Mouse (Mus musculus): ENCODE results near the gene Serpini2. TPM values are rescaled to one million over a fixed set of nuclear protein-coding genes. Genes with fewer than 3 reads are reported as not detected.

The Serpini2 gene
- polyA plus RNA-seq, 1 experiment from 2014 or later, result not detected

- ATAC-seq (ENCODE audit: insufficient number of reproducible peaks, insufficient read depth, low FRiP score, low read depth), result no peak
- WGBS, result 87% methylated on average over 2 of the region's 2 CpGs
- Histone ChIP-seq H3K36me3 (ENCODE audit: control insufficient read depth, insufficient read depth, low read length) (no peaks in the 10 kb centered on the region), H3K9me3 (ENCODE audit: control insufficient read depth, low read depth, low read length) (no peaks in the 10 kb centered on the region), H3K4me3 (ENCODE audit: low read depth, low read length) (no peak overlapping the region), H3K27me3 (ENCODE audit: control insufficient read depth, insufficient read depth, low read length) (no peaks in the 10 kb centered on the region), H3K4me1 (ENCODE audit: control insufficient read depth, insufficient read depth, low read length) (no peaks in the 10 kb centered on the region), H3K9ac (replicated peaks; ENCODE audit: low read depth, low read length) (no peak overlapping the region), H3K27ac (ENCODE audit: low read length) (no peak overlapping the region), H3K4me2 (replicated peaks; ENCODE audit: low read depth, low read length) (no peak overlapping the region)
These were observed 23.4 kb upstream of the Serpini2 start for GRCm38 (mm10) chr3:75293243-75293642.

DNA sequence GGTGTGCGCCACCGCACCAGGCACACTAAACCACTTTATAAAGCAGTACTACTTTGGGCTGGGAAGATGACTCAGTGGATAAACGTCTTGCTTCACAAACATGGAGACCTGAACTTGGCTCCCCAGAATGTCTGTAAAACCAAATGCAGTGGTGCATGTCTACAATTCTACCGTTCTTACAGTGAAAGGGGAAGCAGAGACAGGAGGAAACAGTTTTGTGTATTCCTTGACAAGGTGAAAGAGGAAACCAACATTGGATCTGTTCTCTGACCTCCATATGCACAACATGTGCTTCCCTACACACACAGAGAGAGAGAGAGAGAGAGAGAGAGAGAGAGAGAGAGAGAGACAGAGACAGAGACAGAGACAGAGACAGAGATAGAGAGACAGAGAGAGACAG, 7.6 kb upstream of the Serpini2 start:
- Histone ChIP-seq H3K27me3 (ENCODE audit: control insufficient read depth, insufficient read depth, low read length) (no peaks in the 10 kb centered on the region), H3K9me3 (ENCODE audit: control insufficient read depth, low read depth, low read length) (no peaks in the 10 kb centered on the region), H3K4me1 (ENCODE audit: control insufficient read depth, insufficient read depth, low read length) (no peaks in the 10 kb centered on the region), H3K9ac (replicated peaks; ENCODE audit: low read depth, low read length) (no peak overlapping the region), H3K4me3 (ENCODE audit: low read depth, low read length) (no peak overlapping the region), H3K27ac (ENCODE audit: low read length) (no peak overlapping the region), H3K36me3 (ENCODE audit: control insufficient read depth, insufficient read depth, low read length) (no peaks in the 10 kb centered on the region), H3K4me2 (replicated peaks; ENCODE audit: low read depth, low read length) (no peak overlapping the region)
- no peak for ATAC-seq (ENCODE audit: insufficient number of reproducible peaks, insufficient read depth, low FRiP score, low read depth)
- WGBS, result 83% methylated on average over 4 of the region's 4 CpGs

- no peak overlapping the region for H3K9ac ChIP-seq (replicated peaks; ENCODE audit: low read depth, low read length)
- ATAC-seq (ENCODE audit: insufficient number of reproducible peaks, insufficient read depth, low FRiP score, low read depth), result no peak
- WGBS, result 81% methylated on average over 3 of the region's 3 CpGs
- no peaks in the 10 kb centered on the region for H3K4me1 ChIP-seq (ENCODE audit: control insufficient read depth, insufficient read depth, low read length)
- H3K4me3 ChIP-seq (ENCODE audit: low read depth, low read length), result no peak overlapping the region
- H3K27ac ChIP-seq (ENCODE audit: low read length), result no peak overlapping the region
- H3K9me3 ChIP-seq (ENCODE audit: control insufficient read depth, low read depth, low read length), result no peaks in the 10 kb centered on the region
- H3K4me2 ChIP-seq (replicated peaks; ENCODE audit: low read depth, low read length), result no peak overlapping the region
- H3K27me3 ChIP-seq (ENCODE audit: control insufficient read depth, insufficient read depth, low read length), result no peaks in the 10 kb centered on the region
- no peaks in the 10 kb centered on the region for H3K36me3 ChIP-seq (ENCODE audit: control insufficient read depth, insufficient read depth, low read length)
These were observed 6.6 kb upstream of the Serpini2 start for GRCm38 (mm10) chr3:75276522-75276921.

GRCm38 (mm10) chr3:75275127-75275526, 5.2 kb upstream of the Serpini2 start:
- no peak for ATAC-seq (ENCODE audit: insufficient number of reproducible peaks, insufficient read depth, low FRiP score, low read depth)

GRCm38 (mm10) chr3:75259356-75259755, 10.5 kb downstream of the Serpini2 start:
- H3K4me2 ChIP-seq (replicated peaks; ENCODE audit: low read depth, low read length), result no peak overlapping the region
- ATAC-seq (ENCODE audit: insufficient number of reproducible peaks, insufficient read depth, low FRiP score, low read depth), result no peak
- no peaks in the 10 kb centered on the region for H3K9me3 ChIP-seq (ENCODE audit: control insufficient read depth, low read depth, low read length)
- no peaks in the 10 kb centered on the region for H3K27me3 ChIP-seq (ENCODE audit: control insufficient read depth, insufficient read depth, low read length)
- no peak overlapping the region for H3K9ac ChIP-seq (replicated peaks; ENCODE audit: low read depth, low read length)
- H3K27ac ChIP-seq (ENCODE audit: low read length), result no peak overlapping the region
- no peak overlapping the region for H3K4me3 ChIP-seq (ENCODE audit: low read depth, low read length)
- H3K4me1 ChIP-seq (ENCODE audit: control insufficient read depth, insufficient read depth, low read length), result no peaks in the 10 kb centered on the region
- no peaks in the 10 kb centered on the region for H3K36me3 ChIP-seq (ENCODE audit: control insufficient read depth, insufficient read depth, low read length)

More at GRCm38 (mm10) chr3:75275127-75275526, 5.2 kb upstream of the Serpini2 start:
- H3K27ac ChIP-seq (ENCODE audit: low read length), result no peak overlapping the region
- no peaks in the 10 kb centered on the region for H3K9me3 ChIP-seq (ENCODE audit: control insufficient read depth, low read depth, low read length)
- no peaks in the 10 kb centered on the region for H3K27me3 ChIP-seq (ENCODE audit: control insufficient read depth, insufficient read depth, low read length)
- no peak overlapping the region for H3K4me3 ChIP-seq (ENCODE audit: low read depth, low read length)
- no peak overlapping the region for H3K4me2 ChIP-seq (replicated peaks; ENCODE audit: low read depth, low read length)
- no peaks in the 10 kb centered on the region for H3K36me3 ChIP-seq (ENCODE audit: control insufficient read depth, insufficient read depth, low read length)
- no peaks in the 10 kb centered on the region for H3K4me1 ChIP-seq (ENCODE audit: control insufficient read depth, insufficient read depth, low read length)
- no peak overlapping the region for H3K9ac ChIP-seq (replicated peaks; ENCODE audit: low read depth, low read length)

GRCm38 (mm10) chr3:75219694-75220093, 50.2 kb downstream of the Serpini2 start:
- no peaks in the 10 kb centered on the region for H3K36me3 ChIP-seq (ENCODE audit: control insufficient read depth, insufficient read depth, low read length)
- no peaks in the 10 kb centered on the region for H3K4me1 ChIP-seq (ENCODE audit: control insufficient read depth, insufficient read depth, low read length)
- WGBS, result 73% methylated on average over 3 of the region's 3 CpGs
- no peak overlapping the region for H3K9ac ChIP-seq (replicated peaks; ENCODE audit: low read depth, low read length)
- H3K9me3 ChIP-seq (ENCODE audit: control insufficient read depth, low read depth, low read length), result no peaks in the 10 kb centered on the region
- no peaks in the 10 kb centered on the region for H3K27me3 ChIP-seq (ENCODE audit: control insufficient read depth, insufficient read depth, low read length)
- no peak for ATAC-seq (ENCODE audit: insufficient number of reproducible peaks, insufficient read depth, low FRiP score, low read depth)
- H3K4me3 ChIP-seq (ENCODE audit: low read depth, low read length), result no peak overlapping the region
- no peak overlapping the region for H3K4me2 ChIP-seq (replicated peaks; ENCODE audit: low read depth, low read length)
- no peak overlapping the region for H3K27ac ChIP-seq (ENCODE audit: low read length)

DNA sequence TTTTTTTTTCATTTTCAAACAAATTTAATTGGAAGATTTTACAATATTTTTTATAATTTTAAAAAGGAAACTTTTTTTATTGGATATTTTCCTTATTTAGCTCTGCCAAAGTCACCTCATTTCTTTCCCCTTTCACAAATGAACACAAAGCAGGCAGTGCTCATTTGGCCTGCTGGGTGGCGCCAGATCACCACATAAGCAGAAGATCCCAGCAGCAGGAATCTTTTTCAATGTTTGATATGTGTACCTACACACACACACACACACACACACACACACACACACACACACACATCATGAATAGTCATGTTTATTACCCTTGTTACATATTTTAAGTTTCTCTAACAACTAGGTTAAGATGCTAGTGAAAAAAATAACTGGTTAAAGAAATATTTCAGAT, 50.7 kb downstream of the Serpini2 start:
- no peaks in the 10 kb centered on the region for H3K27me3 ChIP-seq (ENCODE audit: control insufficient read depth, insufficient read depth, low read length)
- WGBS, result 6% methylated on average over 1 of the region's 1 CpGs
- no peak overlapping the region for H3K9ac ChIP-seq (replicated peaks; ENCODE audit: low read depth, low read length)
- no peak overlapping the region for H3K4me3 ChIP-seq (ENCODE audit: low read depth, low read length)
- no peaks in the 10 kb centered on the region for H3K4me1 ChIP-seq (ENCODE audit: control insufficient read depth, insufficient read depth, low read length)
- no peaks in the 10 kb centered on the region for H3K9me3 ChIP-seq (ENCODE audit: control insufficient read depth, low read depth, low read length)
- ATAC-seq (ENCODE audit: insufficient number of reproducible peaks, insufficient read depth, low FRiP score, low read depth), result no peak
- H3K4me2 ChIP-seq (replicated peaks; ENCODE audit: low read depth, low read length), result no peak overlapping the region
- H3K36me3 ChIP-seq (ENCODE audit: control insufficient read depth, insufficient read depth, low read length), result no peaks in the 10 kb centered on the region
- no peak overlapping the region for H3K27ac ChIP-seq (ENCODE audit: low read length)

GRCm38 (mm10) chr3:75202808-75203503, 66.9 kb downstream of the Serpini2 start:
- WGBS, result 33% methylated on average over 12 of the region's 12 CpGs
- H3K27me3 ChIP-seq (ENCODE audit: control insufficient read depth, insufficient read depth, low read length), result no peaks in the 10 kb centered on the region
- no peaks in the 10 kb centered on the region for H3K9me3 ChIP-seq (ENCODE audit: control insufficient read depth, low read depth, low read length)
- no peak overlapping the region for H3K4me3 ChIP-seq (ENCODE audit: low read depth, low read length)
- H3K4me2 ChIP-seq (replicated peaks; ENCODE audit: low read depth, low read length), result no peak overlapping the region
- no peaks in the 10 kb centered on the region for H3K36me3 ChIP-seq (ENCODE audit: control insufficient read depth, insufficient read depth, low read length)
- H3K4me1 ChIP-seq (ENCODE audit: control insufficient read depth, insufficient read depth, low read length), result no peaks in the 10 kb centered on the region
- no peak for ATAC-seq (ENCODE audit: insufficient number of reproducible peaks, insufficient read depth, low FRiP score, low read depth)
- H3K9ac ChIP-seq (replicated peaks; ENCODE audit: low read depth, low read length), result no peak overlapping the region
- no peak overlapping the region for H3K27ac ChIP-seq (ENCODE audit: low read length)

All from stomach, embryonic 14.5 days (tissue).